Mouse (Mus musculus): ENCODE results near the gene Cpa2.

Cpa2 gene

GRCm38 (mm10) chr6:30549231-30549761 lies 7.9 kb downstream of the Cpa2 start:
- no peak for DNase-seq

- DNase-seq = no peak
Measured at GRCm38 (mm10) chr6:30550496-30551192, 9.3 kb downstream of the Cpa2 start.

- DNase-seq = no peak
Measured at GRCm38 (mm10) chr6:30551193-30551515, 9.8 kb downstream of the Cpa2 start.

- DNase-seq = no peak
Measured at GRCm38 (mm10) chr6:30551644-30552580, 10.5 kb downstream of the Cpa2 start.

- DNase-seq = no peak
Measured at GRCm38 (mm10) chr6:30552628-30553027, 11.2 kb downstream of the Cpa2 start.

GRCm38 (mm10) chr6:30553381-30554010 lies 12.1 kb downstream of the Cpa2 start:
- no peak for DNase-seq

- DNase-seq = no peak
Measured at GRCm38 (mm10) chr6:30554092-30554491, 12.7 kb downstream of the Cpa2 start.

- DNase-seq = no peak
Measured at GRCm38 (mm10) chr6:30554621-30555170, 13.3 kb downstream of the Cpa2 start.

GRCm38 (mm10) chr6:30556080-30556479 lies 14.7 kb downstream of the Cpa2 start:
- DNase-seq = no peak

GRCm38 (mm10) chr6:30559726-30560125 lies 18.3 kb downstream of the Cpa2 start:
- no peak for DNase-seq

GRCm38 (mm10) chr6:30562132-30562531 lies 20.8 kb downstream of the Cpa2 start:
- DNase-seq = no peak

GRCm38 (mm10) chr6:30563575-30563974 lies 22.2 kb downstream of the Cpa2 start:
- no peak for DNase-seq

GRCm38 (mm10) chr6:30564051-30564450 lies 22.7 kb downstream of the Cpa2 start:
- DNase-seq = no peak

GRCm38 (mm10) chr6:30568069-30568468 lies 26.7 kb downstream of the Cpa2 start, which contains the start of gene Cpa4:
Cpa4 (plus strand) TSS chr6:30568369.
- DNase-seq = no peak

GRCm38 (mm10) chr6:30569331-30569730 lies 27.9 kb downstream of the Cpa2 start:
- DNase-seq = no peak

- no peak for DNase-seq
Measured at GRCm38 (mm10) chr6:30570012-30570411, 28.6 kb downstream of the Cpa2 start.

- peak; percentile 32 for DNase-seq
Measured at GRCm38 (mm10) chr6:30572456-30573311, 31.3 kb downstream of the Cpa2 start.

- DNase-seq = no peak
Measured at GRCm38 (mm10) chr6:30573380-30573779, 32.0 kb downstream of the Cpa2 start.

- DNase-seq = no peak
Measured at GRCm38 (mm10) chr6:30574945-30575344, 33.6 kb downstream of the Cpa2 start.

- DNase-seq = no peak
Measured at GRCm38 (mm10) chr6:30576477-30577203, 35.3 kb downstream of the Cpa2 start.
